Mouse (Mus musculus): ENCODE measurements around the gene Hist2h2bb.

DNA sequence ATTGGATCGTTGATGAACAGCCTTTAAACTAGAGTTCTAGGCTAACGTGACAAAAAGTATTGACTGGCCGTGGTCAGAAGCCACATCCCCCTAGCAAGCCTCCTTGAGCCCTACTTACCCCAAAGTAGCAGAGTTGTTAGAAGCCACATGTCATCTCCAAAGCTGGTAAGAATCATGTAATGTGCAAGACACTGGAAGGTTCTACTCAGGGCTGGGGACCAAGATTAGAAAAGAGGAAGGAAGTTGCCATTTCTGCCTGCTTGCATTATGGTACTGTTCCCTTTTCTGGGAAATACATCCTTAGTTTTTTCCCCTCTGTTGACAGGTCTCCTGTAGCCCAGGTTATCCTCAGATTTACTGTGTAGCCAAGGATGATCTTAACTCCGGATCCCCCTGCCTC is 24.2 kb downstream of the Hist2h2bb start, which contains the start of gene Fcgr1:
- TF ChIP-seq CTCF (IDR thresholded peaks at IDR 0.05; ENCODE audit: low read depth) (no peak), EP300 (IDR thresholded peaks at IDR 0.05; ENCODE audit: low read depth) (no peak)
